Mouse (Mus musculus): ENCODE data around the gene Ccdc3. TPM values are rescaled to one million over a fixed set of nuclear protein-coding genes. Genes with fewer than 3 reads are reported as not detected.

Gene Ccdc3
- polyA plus RNA-seq, 1 experiment from 2014 or later: 6.6 TPM

- Histone ChIP-seq H3K9ac (ENCODE audit: low read depth, low read length) (no peak overlapping the region), H3K27ac (ENCODE audit: low read length) (no peak overlapping the region), H3K4me3 (ENCODE audit: low read depth, low read length) (no peak overlapping the region), H3K36me3 (ENCODE audit: control insufficient read depth, insufficient read depth, low read length) (no peaks in the 10 kb centered on the region), H3K4me2 (ENCODE audit: low read length) (no peak overlapping the region), H3K9me3 (replicated peaks; ENCODE audit: control insufficient read depth, low read length, poor library complexity, severe bottlenecking) (no peaks in the 10 kb centered on the region; the same call in 1 of the 2 replicates), H3K27me3 (ENCODE audit: control insufficient read depth, insufficient read depth, low read depth, low read length) (no peaks in the 10 kb centered on the region), H3K4me1 (ENCODE audit: control insufficient read depth, insufficient read depth, low read length) (no peaks in the 10 kb centered on the region)
- no peak for ATAC-seq
- 95% methylated on average over 3 of the region's 3 CpGs for WGBS
Measured at GRCm38 (mm10) chr2:5258250-5258649, 120.7 kb downstream of the Ccdc3 start.

- no peaks in the 10 kb centered on the region for H3K27me3 ChIP-seq (ENCODE audit: control insufficient read depth, insufficient read depth, low read depth, low read length)
- H3K4me2 ChIP-seq (ENCODE audit: low read length): no peak overlapping the region
- no peak overlapping the region for H3K9ac ChIP-seq (ENCODE audit: low read depth, low read length)
- no peaks in the 10 kb centered on the region for H3K4me1 ChIP-seq (ENCODE audit: control insufficient read depth, insufficient read depth, low read length)
- H3K36me3 ChIP-seq (ENCODE audit: control insufficient read depth, insufficient read depth, low read length): no peaks in the 10 kb centered on the region
- no peak for ATAC-seq
- 62% methylated on average over 2 of the region's 2 CpGs for WGBS
- no peak overlapping the region for H3K4me3 ChIP-seq (ENCODE audit: low read depth, low read length)
- H3K27ac ChIP-seq (ENCODE audit: low read length): no peak overlapping the region
- no peaks in the 10 kb centered on the region; the same call in 1 of the 2 replicates for H3K9me3 ChIP-seq (replicated peaks; ENCODE audit: control insufficient read depth, low read length, poor library complexity, severe bottlenecking)
Measured at GRCm38 (mm10) chr2:5262279-5262678, 124.7 kb downstream of the Ccdc3 start.

GRCm38 (mm10) chr2:5267980-5268379 lies 130.4 kb downstream of the Ccdc3 start:
- WGBS: 66% methylated on average over 2 of the region's 2 CpGs
- Histone ChIP-seq H3K36me3 (ENCODE audit: control insufficient read depth, insufficient read depth, low read length) (no peaks in the 10 kb centered on the region), H3K4me2 (ENCODE audit: low read length) (no peak overlapping the region), H3K27me3 (ENCODE audit: control insufficient read depth, insufficient read depth, low read depth, low read length) (no peaks in the 10 kb centered on the region), H3K9me3 (replicated peaks; ENCODE audit: control insufficient read depth, low read length, poor library complexity, severe bottlenecking) (no peaks in the 10 kb centered on the region), H3K27ac (ENCODE audit: low read length) (no peak overlapping the region), H3K4me1 (ENCODE audit: control insufficient read depth, insufficient read depth, low read length) (no peaks in the 10 kb centered on the region), H3K4me3 (ENCODE audit: low read depth, low read length) (no peak overlapping the region), H3K9ac (ENCODE audit: low read depth, low read length) (no peak overlapping the region)
- no peak for ATAC-seq

Other genes starting within 250 kb of the Ccdc3 start
- gene Phyh, start 218.8 kb upstream of the Ccdc3 start, polyA plus RNA-seq (2015; fragmentation: Nextera tagmentation; extraction: Ambion mirVana): 83.4 and 99.9 TPM in 2 replicates
- gene Ucma, start 161.7 kb upstream of the Ccdc3 start, polyA plus RNA-seq (2015; fragmentation: Nextera tagmentation; extraction: Ambion mirVana): 0.33 and 0.81 TPM in 2 replicates
- 3.0 and 3.4 TPM in 2 replicates for gene Mcm10, start 125.0 kb upstream of the Ccdc3 start, polyA plus RNA-seq (2015; fragmentation: Nextera tagmentation; extraction: Ambion mirVana)
- gene Optn, start 73.7 kb upstream of the Ccdc3 start, polyA plus RNA-seq (2015; fragmentation: Nextera tagmentation; extraction: Ambion mirVana): 18.0 and 24.3 TPM in 2 replicates